Mouse (Mus musculus): Measurements from ENCODE around the gene Fbxo9.

GRCm38 (mm10) chr9:78117690-78118089 is 8.8 kb upstream of the Fbxo9 start:
- TF ChIP-seq CTCF (IDR thresholded peaks at IDR 0.05; ENCODE audit: low read depth, low read length) (no peak), GATA1 (IDR thresholded peaks at IDR 0.05; ENCODE audit: borderline replicate concordance, low read length) (no peak), TAL1 (conservative IDR thresholded peaks at IDR 0.05; ENCODE audit: low read depth, low read length) (no peak), GATA2 (IDR thresholded peaks at IDR 0.05; ENCODE audit: borderline replicate concordance, low read depth, low read length) (no peak)
